Mouse (Mus musculus): ENCODE measurements around the gene Ubiad1. TPM values are rescaled to one million over a fixed set of nuclear protein-coding genes. Genes with fewer than 3 reads are reported as not detected.

Ubiad1 gene
- total RNA-seq, 4 experiments from 2014 or later: 8.4 to 17.1 (median 9.5) TPM

- no peak for DNase-seq (ENCODE audit: low spot score in 2 of 2)
These were observed 9.1 kb upstream of the Ubiad1 start for GRCm38 (mm10) chr4:148453707-148454106.

- no peak for DNase-seq (ENCODE audit: low spot score in 2 of 2)
These were observed 4.3 kb upstream of the Ubiad1 start for GRCm38 (mm10) chr4:148448853-148449245.

GRCm38 (mm10) chr4:148448179-148448852 lies 3.7 kb upstream of the Ubiad1 start, which contains the start of gene Mtor:
Gene Mtor (plus strand): TSS chr4:148448611.
- DNase-seq (ENCODE audit: low spot score in 2 of 2): peak; percentile 90 to 93

GRCm38 (mm10) chr4:148442598-148442997 lies 2.0 kb downstream of the Ubiad1 start:
- no peak for DNase-seq (ENCODE audit: low spot score in 2 of 2)

GRCm38 (mm10) chr4:148441931-148442330 lies 2.6 kb downstream of the Ubiad1 start:
- no peak for DNase-seq (ENCODE audit: low spot score in 2 of 2)

- DNase-seq (ENCODE audit: low spot score in 2 of 2): no peak
These were observed 8.8 kb downstream of the Ubiad1 start for GRCm38 (mm10) chr4:148435657-148436330.

GRCm38 (mm10) chr4:148435106-148435505 lies 9.5 kb downstream of the Ubiad1 start:
- DNase-seq (ENCODE audit: low spot score in 2 of 2): no peak

GRCm38 (mm10) chr4:148434554-148434953 lies 10.0 kb downstream of the Ubiad1 start:
- no peak for DNase-seq (ENCODE audit: low spot score in 2 of 2)

- no peak for DNase-seq (ENCODE audit: low spot score in 2 of 2)
These were observed 10.8 kb downstream of the Ubiad1 start for GRCm38 (mm10) chr4:148433813-148434212.

- no peak for DNase-seq (ENCODE audit: low spot score in 2 of 2)
These were observed 11.2 kb downstream of the Ubiad1 start for GRCm38 (mm10) chr4:148433336-148433735.

GRCm38 (mm10) chr4:148432488-148432887 lies 12.1 kb downstream of the Ubiad1 start:
- no peak for DNase-seq (ENCODE audit: low spot score in 2 of 2)

GRCm38 (mm10) chr4:148430880-148431519 lies 13.6 kb downstream of the Ubiad1 start:
- no peak for DNase-seq (ENCODE audit: low spot score in 2 of 2)

- peak in 1 of 2 experiments; percentile 24 for DNase-seq (ENCODE audit: low spot score in 2 of 2)
These were observed 14.9 kb downstream of the Ubiad1 start for GRCm38 (mm10) chr4:148429686-148430085.

- DNase-seq (ENCODE audit: low spot score in 2 of 2): no peak
These were observed 15.4 kb downstream of the Ubiad1 start for GRCm38 (mm10) chr4:148429121-148429520.

GRCm38 (mm10) chr4:148428544-148428943 lies 16.0 kb downstream of the Ubiad1 start:
- DNase-seq (ENCODE audit: low spot score in 2 of 2): no peak

- DNase-seq (ENCODE audit: low spot score in 2 of 2): peak in 1 of 2 experiments; percentile 20
These were observed 17.4 kb downstream of the Ubiad1 start for GRCm38 (mm10) chr4:148426950-148427850.

- DNase-seq (ENCODE audit: low spot score in 2 of 2): no peak
These were observed 27.0 kb downstream of the Ubiad1 start for GRCm38 (mm10) chr4:148417559-148417958.

- DNase-seq (ENCODE audit: low spot score in 2 of 2): no peak
These were observed 27.5 kb downstream of the Ubiad1 start for GRCm38 (mm10) chr4:148417074-148417526.

- DNase-seq (ENCODE audit: low spot score in 2 of 2): no peak
These were observed 29.0 kb downstream of the Ubiad1 start for GRCm38 (mm10) chr4:148415575-148415974.

GRCm38 (mm10) chr4:148408256-148408975 lies 36.2 kb downstream of the Ubiad1 start:
- no peak for DNase-seq (ENCODE audit: low spot score in 2 of 2)

Measured in gastrocnemius, adult 8-10 months (tissue).